Mouse (Mus musculus) kidney, embryonic 15.5 days (tissue): ENCODE results near the gene Dnah11. TPM values are rescaled to one million over a fixed set of nuclear protein-coding genes. Genes with fewer than 3 reads are reported as not detected.
"Not testable (repeated sequence)": the region's sequence is repeated elsewhere in the genome, so short reads cannot be mapped to it uniquely, and the experiment has no call there.

ENCODE experiments used
- ATAC-seq: fragments of 200-750 bp; cut with Nextera tagmentation; replicated peaks from 2 replicates; pipeline ENCODE4 v1.8.0; 2017; ENCODE audit warnings: moderate TSS enrichment; ENCODE audit not compliant: low FRiP score
- H3K27ac ChIP-seq: fragments of 300-500 bp; sonication (generic); 2 replicates; pipeline ENCODE4 v1.5.1; 2015; ENCODE audit warnings: mild to moderate bottlenecking, inconsistent platforms
- H3K27me3 ChIP-seq: fragments of 300-500 bp; sonication (generic); 2 replicates; pipeline ENCODE4 v1.6.1; 2015; ENCODE audit warnings: inconsistent platforms
- H3K36me3 ChIP-seq: fragments of 300-500 bp; sonication (generic); 2 replicates; pipeline ENCODE4 v1.6.1; 2015; ENCODE audit warnings: inconsistent platforms
- H3K4me1 ChIP-seq: fragments of 300-500 bp; sonication (generic); 2 replicates; pipeline ENCODE4 v1.6.1; 2015; ENCODE audit warnings: inconsistent platforms
- H3K4me2 ChIP-seq: fragments of 300-500 bp; sonication (generic); 2 replicates; pipeline ENCODE4 v1.6.1; 2015; ENCODE audit warnings: moderate library complexity, mild to moderate bottlenecking, inconsistent platforms
- H3K4me3 ChIP-seq: fragments of 300-500 bp; sonication (generic); replicated peaks from 2 replicates; pipeline ENCODE4 v1.5.1; 2015; ENCODE audit warnings: mild to moderate bottlenecking, inconsistent platforms
- H3K9ac ChIP-seq: fragments of 300-500 bp; sonication (generic); 2 replicates; pipeline ENCODE4 v1.6.1; 2015; ENCODE audit warnings: mild to moderate bottlenecking, inconsistent platforms
- H3K9me3 ChIP-seq: fragments of 300-500 bp; sonication (generic); replicated peaks from 2 replicates; pipeline ENCODE4 v1.6.1; 2016; ENCODE audit warnings: inconsistent platforms
- WGBS: fragments of 180-500 bp; shearing (Covaris S2); methylation state at CpG from one replicate; pipeline ENCODE4 v1.1.7; 2015; ENCODE audit warnings: mixed read lengths; 5-methylcytosine and 5-hydroxymethylcytosine counted together
- polyA plus RNA-seq: library from polyadenylated mRNA; unstranded; fragments of >200 nt; fragmentation: Nextera tagmentation; extraction: Ambion mirVana; gene quantifications from 2 replicates; pipeline ENCODE4 v1.2.1, GENCODE M21; 2015

Gene Dnah11
- polyA plus RNA-seq, 1 experiment from 2014 or later = 0.47 TPM

DNA sequence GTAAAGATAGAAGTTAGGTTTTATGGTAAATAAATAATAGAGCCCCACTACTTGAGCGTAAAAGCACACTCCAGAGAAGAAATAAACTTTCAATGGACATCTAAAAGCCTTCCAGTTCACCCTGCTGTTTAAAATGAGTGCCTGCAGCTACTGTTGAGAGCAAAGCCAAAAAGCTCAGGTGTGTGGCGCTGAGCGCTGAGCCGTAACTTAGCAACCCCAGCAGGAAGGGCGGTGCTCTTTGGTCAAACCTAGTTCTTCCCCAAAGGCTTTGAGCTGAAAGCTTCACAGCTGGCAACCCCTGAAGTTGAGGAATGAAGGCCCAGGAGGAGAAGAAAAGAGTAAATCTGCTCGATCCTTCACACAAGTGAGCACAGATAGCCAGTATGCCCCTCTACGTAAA lies 256.9 kb downstream of the Dnah11 start:
- WGBS = 51% methylated on average over 7 of the region's 7 CpGs
- H3K27me3 ChIP-seq = no peaks in the 10 kb centered on the region
- no peak overlapping the region for H3K4me3 ChIP-seq
- no peak for ATAC-seq
- H3K36me3 ChIP-seq = no peaks in the 10 kb centered on the region
- H3K4me1 ChIP-seq = peaks cover 11% of the 10 kb centered on the region; the same call in 1 of the 2 replicates
- H3K9me3 ChIP-seq = no peaks in the 10 kb centered on the region
- H3K27ac ChIP-seq = no peak overlapping the region
- no peak overlapping the region for H3K4me2 ChIP-seq
- no peak overlapping the region for H3K9ac ChIP-seq

- Histone ChIP-seq H3K27me3 (no peaks in the 10 kb centered on the region), H3K9me3 (no peaks in the 10 kb centered on the region), H3K9ac (no peak overlapping the region), H3K36me3 (no peaks in the 10 kb centered on the region), H3K4me3 (no peak overlapping the region), H3K4me2 (no peak overlapping the region), H3K4me1 (peaks cover 11% of the 10 kb centered on the region; the same call in 1 of the 2 replicates), H3K27ac (0 out of 2 replicates have a peak overlapping the region, but pooled peaks have one; percentile 25)
- ATAC-seq = peak; percentile 85
- WGBS = 35% methylated on average over 2 of the region's 2 CpGs
Observed at GRCm38 (mm10) chr12:117938214-117938613, 260.6 kb downstream of the Dnah11 start.

DNA sequence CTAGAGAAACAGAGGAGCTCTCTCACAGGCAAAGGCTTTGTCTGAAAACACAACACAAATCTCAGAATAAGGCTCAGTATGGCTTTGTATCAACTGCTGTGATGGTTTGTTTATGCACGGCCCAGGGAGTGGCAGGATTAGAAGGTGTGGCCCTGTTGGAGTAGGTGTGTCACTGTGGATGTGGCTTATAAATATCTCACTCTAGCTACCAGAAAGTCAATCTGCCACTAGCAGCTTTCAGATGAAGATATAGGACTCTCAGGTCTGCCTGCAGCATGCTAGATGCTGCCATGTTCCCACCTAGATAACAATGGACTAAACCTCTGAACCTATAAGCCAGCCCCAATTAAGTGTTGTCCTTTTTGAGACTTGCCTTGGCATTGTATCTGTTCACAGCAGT lies 266.8 kb downstream of the Dnah11 start:
- H3K9me3 ChIP-seq = no peaks in the 10 kb centered on the region
- H3K4me3 ChIP-seq = no peak overlapping the region
- ATAC-seq = no peak
- no peak overlapping the region for H3K4me2 ChIP-seq
- no peak overlapping the region for H3K27ac ChIP-seq
- H3K9ac ChIP-seq = no peak overlapping the region
- H3K27me3 ChIP-seq = no peaks in the 10 kb centered on the region
- WGBS = 73% methylated on average over 1 of the region's 1 CpGs
- no peaks in the 10 kb centered on the region for H3K36me3 ChIP-seq
- no peaks in the 10 kb centered on the region for H3K4me1 ChIP-seq

DNA sequence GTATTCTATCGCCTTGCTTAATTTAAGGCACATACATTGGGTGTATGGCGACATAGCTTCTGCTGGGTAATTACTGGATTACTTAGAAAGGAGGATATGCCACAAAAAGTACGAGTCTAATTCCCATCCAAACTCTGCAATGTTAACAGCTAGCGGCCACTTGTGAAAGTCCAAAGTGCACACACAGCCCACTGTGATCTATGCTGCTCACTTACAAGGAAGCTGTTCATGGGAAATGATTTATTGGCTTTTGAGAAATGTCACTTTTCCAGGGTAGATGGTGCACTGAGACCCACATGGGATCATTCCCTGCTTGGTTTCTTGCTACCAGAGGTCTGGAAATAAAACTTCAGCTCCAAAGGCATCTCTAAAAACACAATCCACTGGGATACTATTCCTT lies 269.1 kb downstream of the Dnah11 start:
- 83% methylated on average over 4 of the region's 4 CpGs for WGBS
- no peak for ATAC-seq
- Histone ChIP-seq H3K9ac (no peak overlapping the region), H3K36me3 (no peaks in the 10 kb centered on the region), H3K4me1 (no peaks in the 10 kb centered on the region), H3K9me3 (no peaks in the 10 kb centered on the region), H3K4me3 (no peak overlapping the region), H3K4me2 (no peak overlapping the region), H3K27ac (no peak overlapping the region), H3K27me3 (no peaks in the 10 kb centered on the region)

DNA sequence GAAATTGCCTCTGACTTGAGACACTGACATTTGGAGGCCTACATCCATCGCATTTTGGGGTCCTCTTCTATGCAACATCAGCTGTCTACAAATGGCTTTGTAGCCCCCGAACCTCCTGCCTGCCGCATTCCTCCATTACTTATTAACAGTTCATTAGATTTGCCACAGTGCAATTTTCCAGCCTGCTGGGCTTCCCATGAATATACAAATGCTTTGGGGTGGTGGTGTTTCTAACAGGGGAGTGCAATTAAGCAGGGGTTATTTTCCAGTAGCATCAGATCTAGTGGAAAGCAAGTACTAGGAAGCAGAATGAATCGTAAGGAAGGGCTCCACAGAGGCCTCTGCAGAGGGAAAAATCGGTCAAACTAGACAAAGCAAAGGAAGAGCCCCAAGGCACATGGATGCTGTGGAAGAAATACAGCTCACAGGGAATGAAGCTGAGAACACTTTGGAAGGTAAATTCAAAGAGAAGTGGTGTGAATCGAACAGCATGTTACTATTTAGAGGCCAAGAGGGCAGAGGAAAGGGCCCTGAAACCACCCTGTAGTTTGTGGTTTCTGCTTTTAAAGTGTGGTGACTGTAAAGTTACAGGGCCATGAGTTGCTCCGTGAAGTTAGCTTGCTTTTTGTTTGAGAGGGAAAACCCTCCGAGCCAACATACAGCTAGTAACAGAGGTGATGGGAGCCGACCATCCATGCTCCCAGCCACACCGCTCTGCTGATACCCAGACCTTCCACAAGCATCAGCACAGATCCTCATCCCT lies 282.8 kb downstream of the Dnah11 start:
- Histone ChIP-seq H3K36me3 (no peaks in the 10 kb centered on the region), H3K4me1 (peaks cover 20% of the 10 kb centered on the region), H3K27me3 (no peaks in the 10 kb centered on the region), H3K9me3 (no peaks in the 10 kb centered on the region), H3K4me3 (no peak overlapping the region), H3K27ac (peak overlapping the region; percentile 52), H3K9ac (no peak overlapping the region), H3K4me2 (no peak overlapping the region)
- ATAC-seq = peak; percentile 61
- WGBS = 54% methylated on average over 10 of the region's 10 CpGs

GRCm38 (mm10) chr12:117914613-117915245 lies 284.1 kb downstream of the Dnah11 start:
- H3K9me3 ChIP-seq = no peaks in the 10 kb centered on the region
- 0 out of 2 replicates have a peak overlapping the region, but pooled peaks have one; percentile 0 for H3K4me2 ChIP-seq
- H3K9ac ChIP-seq = no peak overlapping the region
- H3K4me1 ChIP-seq = peaks cover 20% of the 10 kb centered on the region
- 17% methylated on average over 10 of the region's 10 CpGs for WGBS
- peak; percentile 76 for ATAC-seq
- H3K27ac ChIP-seq = peak overlapping the region; percentile 57
- H3K27me3 ChIP-seq = no peaks in the 10 kb centered on the region
- H3K36me3 ChIP-seq = no peaks in the 10 kb centered on the region
- H3K4me3 ChIP-seq = no peak overlapping the region

DNA sequence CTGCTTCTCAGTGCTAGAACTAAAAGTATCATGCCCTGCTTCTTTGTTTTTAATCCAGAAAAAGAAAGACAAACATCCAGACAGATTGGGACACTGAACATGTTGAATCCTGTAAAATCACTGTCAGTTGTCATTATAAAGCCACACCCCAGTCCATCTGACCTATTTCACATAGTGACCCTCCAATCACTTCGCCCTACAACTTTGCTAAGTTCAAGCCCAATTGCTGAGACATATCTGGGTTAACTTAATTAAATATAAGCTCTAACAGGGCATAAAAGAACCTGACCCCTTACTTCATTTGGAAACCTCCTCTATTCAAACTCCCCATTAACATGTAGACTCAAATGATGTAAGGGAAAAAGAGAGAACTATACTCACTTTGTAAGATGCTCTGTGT lies 287.4 kb downstream of the Dnah11 start:
- H3K27me3 ChIP-seq = no peaks in the 10 kb centered on the region
- H3K9me3 ChIP-seq = no peaks in the 10 kb centered on the region
- H3K4me3 ChIP-seq = no peak overlapping the region
- no peak overlapping the region for H3K4me2 ChIP-seq
- peaks cover 20% of the 10 kb centered on the region for H3K4me1 ChIP-seq
- no peaks in the 10 kb centered on the region for H3K36me3 ChIP-seq
- H3K27ac ChIP-seq = no peak overlapping the region
- ATAC-seq = no peak
- WGBS = 86% methylated on average over 1 of the region's 1 CpGs
- H3K9ac ChIP-seq = no peak overlapping the region

- not testable (repeated sequence) for H3K4me2 ChIP-seq, H3K9me3 ChIP-seq, H3K27me3 ChIP-seq, H3K4me1 ChIP-seq, H3K27ac ChIP-seq, H3K36me3 ChIP-seq, H3K4me3 ChIP-seq, ATAC-seq, H3K9ac ChIP-seq
- 81% methylated on average over 4 of the region's 4 CpGs for WGBS
Observed at GRCm38 (mm10) chr12:117905232-117905840, 293.5 kb downstream of the Dnah11 start.

DNA sequence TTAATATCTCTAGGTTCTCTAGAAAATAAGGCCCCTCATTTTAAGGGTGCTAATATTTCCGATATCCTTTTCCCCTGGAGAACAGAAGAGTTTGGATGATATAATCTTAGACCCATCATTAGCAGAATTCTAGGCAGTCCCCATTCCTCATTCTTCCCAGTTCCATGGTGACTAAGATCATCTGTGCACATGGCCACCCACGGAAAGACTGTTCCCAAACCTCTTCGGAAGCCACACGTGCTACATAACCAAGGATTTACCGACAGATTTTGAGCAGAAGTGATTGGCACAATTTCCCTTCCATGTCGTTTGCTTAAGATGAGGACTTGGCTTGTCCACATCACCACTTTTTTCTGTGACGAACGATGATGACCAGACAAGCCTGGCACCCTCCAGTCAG lies 295.2 kb downstream of the Dnah11 start:
- no peak for ATAC-seq
- no peak overlapping the region for H3K4me3 ChIP-seq
- no peak overlapping the region for H3K27ac ChIP-seq
- H3K4me1 ChIP-seq = no peaks in the 10 kb centered on the region
- H3K4me2 ChIP-seq = no peak overlapping the region
- H3K9ac ChIP-seq = no peak overlapping the region
- H3K36me3 ChIP-seq = no peaks in the 10 kb centered on the region
- H3K9me3 ChIP-seq = no peaks in the 10 kb centered on the region
- 85% methylated on average over 8 of the region's 8 CpGs for WGBS
- no peaks in the 10 kb centered on the region for H3K27me3 ChIP-seq

- H3K9me3 ChIP-seq, H3K27me3 ChIP-seq, H3K4me3 ChIP-seq, H3K4me2 ChIP-seq, H3K9ac ChIP-seq, H3K27ac ChIP-seq, H3K36me3 ChIP-seq, H3K4me1 ChIP-seq, ATAC-seq: not testable (repeated sequence)
- 46% methylated on average over 2 of the region's 4 CpGs for WGBS
Observed at GRCm38 (mm10) chr12:117901352-117901751, 297.5 kb downstream of the Dnah11 start.

GRCm38 (mm10) chr12:117900798-117901197 lies 298.0 kb downstream of the Dnah11 start:
- 71% methylated on average over 1 of the region's 4 CpGs for WGBS
- not testable (repeated sequence) for H3K27me3 ChIP-seq, H3K27ac ChIP-seq, H3K4me3 ChIP-seq, H3K9me3 ChIP-seq, H3K9ac ChIP-seq, H3K4me1 ChIP-seq, ATAC-seq, H3K4me2 ChIP-seq, H3K36me3 ChIP-seq

- no peak overlapping the region for H3K4me3 ChIP-seq
- no peaks in the 10 kb centered on the region for H3K9me3 ChIP-seq
- no peak for ATAC-seq
- H3K4me1 ChIP-seq = no peaks in the 10 kb centered on the region
- H3K9ac ChIP-seq = no peak overlapping the region
- H3K36me3 ChIP-seq = peaks cover 4% of the 10 kb centered on the region; the same call in 1 of the 2 replicates
- 71% methylated on average over 3 of the region's 3 CpGs for WGBS
- H3K4me2 ChIP-seq = no peak overlapping the region
- H3K27me3 ChIP-seq = no peaks in the 10 kb centered on the region
- H3K27ac ChIP-seq = no peak overlapping the region
Observed at GRCm38 (mm10) chr12:117887422-117887821, 311.4 kb downstream of the Dnah11 start.
